Comparison of ENCODE assay signal across 9 mouse cellular contexts in genomic region chr19:26865736-26866135, GRCm38 (mm10). TPM values are rescaled to one million over a fixed set of nuclear protein-coding genes. Genes with fewer than 3 reads are reported as not detected.
DNase-seq lines count a peak whose midpoint lies in the region; ATAC-seq lines count a peak whose summit lies in the region.
"Had no signal": no experiment of that assay in that cellular context is flagged by ENCODE, and none has a peak within 500 bp of the region (broad histone marks: within the 10 kb centered on the region; RNA-seq: fewer than 3 reads in every experiment).

No protein-coding gene starts in this region.

- H3K4me3 ChIP-seq in forebrain, embryonic 11.5 days (ENCODE audit: low read depth, low read length) = no peak overlapping the region
- no peak overlapping the region for H3K4me3 ChIP-seq in neural tube, embryonic 12.5 days

- H3K27me3 ChIP-seq in forebrain, embryonic 11.5 days (ENCODE audit: control insufficient read depth, insufficient read depth, low read length) = no peaks in the 10 kb centered on the region
- H3K27me3 ChIP-seq in neural tube, embryonic 12.5 days (replicated peaks) = no peaks in the 10 kb centered on the region

- WGBS in forebrain, embryonic 11.5 days = 37% methylated on average over 7 of the region's 7 CpGs
- 1% methylated on average over 7 of the region's 7 CpGs for WGBS in neural tube, embryonic 12.5 days

- peaks cover 10% of the 10 kb centered on the region; the same call in 1 of the 2 replicates for H3K4me1 ChIP-seq in forebrain, embryonic 11.5 days (replicated peaks; ENCODE audit: control insufficient read depth, insufficient read depth, low read length)
- H3K4me1 ChIP-seq in neural tube, embryonic 12.5 days = peaks cover 35% of the 10 kb centered on the region

- DNase-seq in kidney, adult 11 months = peak; percentile 6
- no peak for DNase-seq in kidney, adult 9 months
- no peak for DNase-seq in forebrain, embryonic 11.5 days (ENCODE audit: low spot score)
- peak; percentile 48 for DNase-seq in kidney, postnatal 10 days
- no peak for DNase-seq in cerebellum, postnatal 25 days
- no peak for DNase-seq in testis, postnatal 10 days (ENCODE audit: low spot score)

- no peaks in the 10 kb centered on the region for H3K36me3 ChIP-seq in forebrain, embryonic 11.5 days (ENCODE audit: control insufficient read depth, insufficient read depth, low read length)
- H3K36me3 ChIP-seq in neural tube, embryonic 12.5 days = no peaks in the 10 kb centered on the region

- no peak overlapping the region for H3K9ac ChIP-seq in forebrain, embryonic 11.5 days (ENCODE audit: low read length)
- H3K9ac ChIP-seq in neural tube, embryonic 12.5 days = no peak overlapping the region

- H3K9me3 ChIP-seq in forebrain, embryonic 11.5 days (ENCODE audit: control insufficient read depth, low read length) = no peaks in the 10 kb centered on the region
- no peaks in the 10 kb centered on the region for H3K9me3 ChIP-seq in neural tube, embryonic 12.5 days

- peak overlapping the region; percentile 50 for H3K27ac ChIP-seq in forebrain, embryonic 11.5 days (ENCODE audit: low read depth, low read length)
- H3K27ac ChIP-seq in neural tube, embryonic 12.5 days = peak overlapping the region; percentile 43; the same call in 1 of the 2 replicates

- peak; percentile 66 for ATAC-seq in forebrain, embryonic 11.5 days (replicated peaks; ENCODE audit: low FRiP score)
- peak; percentile 90 for ATAC-seq in neural tube, embryonic 12.5 days (ENCODE audit: low FRiP score, low read depth)
- no peak for ATAC-seq in megakaryocyte, adult 5-6 weeks (ENCODE audit: poor library complexity, severe bottlenecking)

- H3K4me2 ChIP-seq in forebrain, embryonic 11.5 days (ENCODE audit: low read depth, low read length, severe bottlenecking) = no peak overlapping the region
- H3K4me2 ChIP-seq in neural tube, embryonic 12.5 days (replicated peaks) = peak overlapping the region; percentile 1; the same call in 1 of the 2 replicates

RNA-seq across cellular contexts. Expression of gene Gm815, which starts 19.9 kb away (rescaled TPM):
- not detected in 2 replicates for polyA plus RNA-seq in forebrain, embryonic 11.5 days (2014; fragmentation: Nextera tagmentation; extraction: Ambion mirVana)
- polyA plus RNA-seq in neural tube, embryonic 12.5 days (2016; fragmentation: Nextera tagmentation; extraction: Ambion mirVana) = not detected in 2 replicates
- not detected in 2 replicates for total RNA-seq in megakaryocyte, adult 5-6 weeks (2015)
- total RNA-seq in megakaryocyte, adult 5-6 weeks (2017) = not detected in 2 replicates
- total RNA-seq: liver, adult 2 months had no signal
- polyA plus RNA-seq: liver, adult 2 months had no signal

Comparison
In these comparisons a context has a peak if more than half of its experiments do, and no peak if none do; other contexts are left out.
1. DNase-seq: peak in kidney, adult 11 months (single experiment) and kidney, postnatal 10 days (single experiment); none in kidney, adult 9 months (single experiment), forebrain, embryonic 11.5 days (single experiment), cerebellum, postnatal 25 days (0 of 2) and testis, postnatal 10 days (single experiment).